Mouse (Mus musculus): Measurements from ENCODE around the gene Gpsm2. TPM values are rescaled to one million over a fixed set of nuclear protein-coding genes. Genes with fewer than 3 reads are reported as not detected.

Gpsm2 gene
- polyA plus RNA-seq, 1 experiment = 7.0 TPM

GRCm38 (mm10) chr3:108744060-108744459, 22.0 kb upstream of the Gpsm2 start:
- TF ChIP-seq GATA1 (IDR thresholded peaks at IDR 0.05; ENCODE audit: low read length) = no peak

- TF ChIP-seq GATA1 (IDR thresholded peaks at IDR 0.05; ENCODE audit: low read length) = no peak
Measured at GRCm38 (mm10) chr3:108739045-108739708, 17.1 kb upstream of the Gpsm2 start, which contains the start of gene Aknad1. Gene Aknad1 (plus strand): TSS chr3:108739658.

- no peak for TF ChIP-seq GATA1 (IDR thresholded peaks at IDR 0.05; ENCODE audit: low read length)
Measured at GRCm38 (mm10) chr3:108737761-108738160, 15.7 kb upstream of the Gpsm2 start.

- no peak for TF ChIP-seq GATA1 (IDR thresholded peaks at IDR 0.05; ENCODE audit: low read length)
Measured at GRCm38 (mm10) chr3:108730316-108730715, 8.2 kb upstream of the Gpsm2 start.

- TF ChIP-seq GATA1 (IDR thresholded peaks at IDR 0.05; ENCODE audit: low read length) = no peak
Measured at GRCm38 (mm10) chr3:108727776-108728175, 5.7 kb upstream of the Gpsm2 start.

- TF ChIP-seq GATA1 (IDR thresholded peaks at IDR 0.05; ENCODE audit: low read length) = no peak
Measured at GRCm38 (mm10) chr3:108727344-108727743, 5.2 kb upstream of the Gpsm2 start.

GRCm38 (mm10) chr3:108726413-108726812, 4.3 kb upstream of the Gpsm2 start:
- no peak for TF ChIP-seq GATA1 (IDR thresholded peaks at IDR 0.05; ENCODE audit: low read length)

GRCm38 (mm10) chr3:108721076-108721991, 775 bp downstream of the Gpsm2 start:
- no peak for TF ChIP-seq GATA1 (IDR thresholded peaks at IDR 0.05; ENCODE audit: low read length)

GRCm38 (mm10) chr3:108719761-108720160, 2.3 kb downstream of the Gpsm2 start:
- no peak for TF ChIP-seq GATA1 (IDR thresholded peaks at IDR 0.05; ENCODE audit: low read length)

- TF ChIP-seq GATA1 (IDR thresholded peaks at IDR 0.05; ENCODE audit: low read length) = no peak
Measured at GRCm38 (mm10) chr3:108719357-108719756, 2.8 kb downstream of the Gpsm2 start.

GRCm38 (mm10) chr3:108717896-108718502, 4.1 kb downstream of the Gpsm2 start:
- no peak for TF ChIP-seq GATA1 (IDR thresholded peaks at IDR 0.05; ENCODE audit: low read length)

GRCm38 (mm10) chr3:108714837-108715236, 7.3 kb downstream of the Gpsm2 start:
- no peak for TF ChIP-seq GATA1 (IDR thresholded peaks at IDR 0.05; ENCODE audit: low read length)

- TF ChIP-seq GATA1 (IDR thresholded peaks at IDR 0.05; ENCODE audit: low read length) = no peak
Measured at GRCm38 (mm10) chr3:108713065-108713675, 8.9 kb downstream of the Gpsm2 start.

GRCm38 (mm10) chr3:108711296-108711695, 10.8 kb downstream of the Gpsm2 start:
- no peak for TF ChIP-seq GATA1 (IDR thresholded peaks at IDR 0.05; ENCODE audit: low read length)

- TF ChIP-seq GATA1 (IDR thresholded peaks at IDR 0.05; ENCODE audit: low read length) = no peak
Measured at GRCm38 (mm10) chr3:108702789-108703188, 19.3 kb downstream of the Gpsm2 start.

- no peak for TF ChIP-seq GATA1 (IDR thresholded peaks at IDR 0.05; ENCODE audit: low read length)
Measured at GRCm38 (mm10) chr3:108701256-108701655, 20.9 kb downstream of the Gpsm2 start.

All from G1E-ER4 (cell line).